Mouse (Mus musculus) CD4-positive, CD25-positive, alpha-beta regulatory T cell, adult 4 months (primary cell): ENCODE data around the gene Tmem189. TPM values are rescaled to one million over a fixed set of nuclear protein-coding genes. Genes with fewer than 3 reads are reported as not detected.
"Not testable (repeated sequence)": the region's sequence is repeated elsewhere in the genome, so short reads cannot be mapped to it uniquely, and the experiment has no call there.

ENCODE experiments used
- ATAC-seq: one replicate; pipeline ENCODE4 v1.8.0; 2017
- polyA plus RNA-seq, 2 experiments: library from polyadenylated mRNA; unstranded; fragments of 100-300 nt; shearing (Covaris generic); gene quantifications; one replicate each; pipeline ENCODE4 v1.2.1; 2017

Tmem189 gene
- polyA plus RNA-seq, 2 experiments from 2014 or later = 12.2 to 16.0 TPM

GRCm38 (mm10) chr2:167621255-167622087 is 68.2 kb downstream of the Tmem189 start:
- peak; percentile 78 for ATAC-seq

- ATAC-seq = no peak
These were observed 72.2 kb downstream of the Tmem189 start for GRCm38 (mm10) chr2:167617472-167617871.

GRCm38 (mm10) chr2:167617034-167617433 is 72.6 kb downstream of the Tmem189 start:
- ATAC-seq = no peak

- ATAC-seq = not testable (repeated sequence)
These were observed 76.3 kb downstream of the Tmem189 start for GRCm38 (mm10) chr2:167613335-167613734.

GRCm38 (mm10) chr2:167612122-167612521 is 77.5 kb downstream of the Tmem189 start:
- no peak for ATAC-seq

GRCm38 (mm10) chr2:167611287-167611686 is 78.3 kb downstream of the Tmem189 start:
- ATAC-seq = no peak

GRCm38 (mm10) chr2:167606745-167607123 is 82.9 kb downstream of the Tmem189 start:
- no peak for ATAC-seq

- ATAC-seq = no peak
These were observed 83.5 kb downstream of the Tmem189 start for GRCm38 (mm10) chr2:167605817-167606744.

GRCm38 (mm10) chr2:167605178-167605794 is 84.3 kb downstream of the Tmem189 start:
- ATAC-seq = peak; percentile 83

GRCm38 (mm10) chr2:167602978-167603377 is 86.6 kb downstream of the Tmem189 start:
- no peak for ATAC-seq

GRCm38 (mm10) chr2:167602364-167602763 is 87.3 kb downstream of the Tmem189 start:
- no peak for ATAC-seq

- no peak for ATAC-seq
These were observed 89.1 kb downstream of the Tmem189 start for GRCm38 (mm10) chr2:167600481-167600995.

- ATAC-seq = no peak
These were observed 89.7 kb downstream of the Tmem189 start for GRCm38 (mm10) chr2:167599917-167600316.

GRCm38 (mm10) chr2:167599195-167599594 is 90.4 kb downstream of the Tmem189 start:
- ATAC-seq = no peak

- no peak for ATAC-seq
These were observed 92.0 kb downstream of the Tmem189 start for GRCm38 (mm10) chr2:167597492-167598186.

- no peak for ATAC-seq
These were observed 92.7 kb downstream of the Tmem189 start for GRCm38 (mm10) chr2:167596726-167597491.

GRCm38 (mm10) chr2:167596262-167596661 is 93.4 kb downstream of the Tmem189 start:
- no peak for ATAC-seq

GRCm38 (mm10) chr2:167595761-167596171 is 93.9 kb downstream of the Tmem189 start:
- no peak for ATAC-seq

GRCm38 (mm10) chr2:167594444-167594934 is 95.1 kb downstream of the Tmem189 start:
- ATAC-seq = no peak

GRCm38 (mm10) chr2:167593551-167594250 is 95.9 kb downstream of the Tmem189 start:
- no peak for ATAC-seq
